Mouse (Mus musculus) cerebellum, adult 2 months (tissue): ENCODE measurements around the gene Epsti1. TPM values are rescaled to one million over a fixed set of nuclear protein-coding genes. Genes with fewer than 3 reads are reported as not detected.

Source experiments
- DNase-seq, 2 experiments: peaks; one replicate each; pipeline ENCODE4 v3.0.0; 2021
- H3K27ac ChIP-seq: fragments of 200-500 bp; 2 replicates; pipeline ENCODE4 v1.5.1; 2012; ENCODE audit warnings: low read length, control low read depth, inconsistent platforms; ENCODE audit not compliant: insufficient read depth
- H3K27me3 ChIP-seq: fragments of 200-500 bp; 2 replicates; pipeline ENCODE4 v1.6.1; 2012; ENCODE audit warnings: inconsistent platforms, mild to moderate bottlenecking, low read length, moderate library complexity; ENCODE audit not compliant: control insufficient read depth, insufficient read depth
- H3K4me1 ChIP-seq: fragments of 200-500 bp; 2 replicates; pipeline ENCODE4 v1.6.1; 2011; ENCODE audit warnings: low read length; ENCODE audit not compliant: control insufficient read depth, insufficient read depth
- H3K4me3 ChIP-seq: fragments of 200-500 bp; replicated peaks from 2 replicates; pipeline ENCODE3; 2011; ENCODE audit warnings: mild to moderate bottlenecking, low read depth, low read length, control low read depth; ENCODE audit not compliant: insufficient read depth
- CTCF ChIP-seq: fragments of 200-500 bp; IDR thresholded peaks from 2 replicates; pipeline ENCODE4 v1.5.1; 2011; ENCODE audit warnings: low read depth, mild to moderate bottlenecking, control low read depth, low read length, moderate library complexity, borderline replicate concordance; ENCODE audit not compliant: insufficient read depth
- POLR2A ChIP-seq: fragments of 200-500 bp; IDR thresholded peaks from 2 replicates; pipeline ENCODE4 v1.6.1; 2011; ENCODE audit warnings: low read length, control low read depth, borderline replicate concordance; ENCODE audit not compliant: insufficient read depth
- WGBS: fragments of 180-500 bp; shearing (Covaris S2); methylation state at CpG from one replicate; pipeline ENCODE4 v1.1.7; 2018; 5-methylcytosine and 5-hydroxymethylcytosine counted together
- polyA plus RNA-seq: library from polyadenylated mRNA; depleted of rRNA; stranded (reverse); fragments of >200 nt; gene quantifications from 2 replicates; pipeline ENCODE4 v1.2.3, GENCODE M21; 2012; rRNA removed

Epsti1 gene
- polyA plus RNA-seq, 1 experiment = 0.28 TPM

DNA sequence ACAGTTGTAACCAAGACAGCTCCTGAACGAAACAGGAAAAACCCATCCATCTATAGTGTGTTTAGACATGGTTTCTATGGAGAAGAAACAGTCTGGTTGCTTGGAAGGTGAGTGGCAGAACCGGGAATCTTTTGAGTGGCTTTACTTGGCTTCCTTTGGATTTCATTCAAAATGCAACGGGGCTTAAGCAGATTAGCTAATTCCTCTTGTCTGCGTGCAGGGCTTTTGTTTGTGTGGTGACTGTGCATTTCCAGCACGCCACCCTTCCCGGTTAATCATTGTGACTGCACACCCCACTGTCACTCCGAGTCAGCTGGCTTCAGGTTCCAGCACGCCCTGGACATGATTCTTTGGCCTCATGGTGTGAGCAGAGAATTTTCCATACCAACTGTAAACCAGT lies 115.9 kb downstream of the Epsti1 start:
- H3K4me1 ChIP-seq = no peaks in the 10 kb centered on the region
- H3K4me3 ChIP-seq = no peak overlapping the region
- TF ChIP-seq POLR2A (no peak), CTCF (no peak)
- no peak overlapping the region for H3K27ac ChIP-seq
- H3K27me3 ChIP-seq = no peaks in the 10 kb centered on the region
- DNase-seq = no peak
- 23% methylated on average over 8 of the region's 8 CpGs for WGBS

DNA sequence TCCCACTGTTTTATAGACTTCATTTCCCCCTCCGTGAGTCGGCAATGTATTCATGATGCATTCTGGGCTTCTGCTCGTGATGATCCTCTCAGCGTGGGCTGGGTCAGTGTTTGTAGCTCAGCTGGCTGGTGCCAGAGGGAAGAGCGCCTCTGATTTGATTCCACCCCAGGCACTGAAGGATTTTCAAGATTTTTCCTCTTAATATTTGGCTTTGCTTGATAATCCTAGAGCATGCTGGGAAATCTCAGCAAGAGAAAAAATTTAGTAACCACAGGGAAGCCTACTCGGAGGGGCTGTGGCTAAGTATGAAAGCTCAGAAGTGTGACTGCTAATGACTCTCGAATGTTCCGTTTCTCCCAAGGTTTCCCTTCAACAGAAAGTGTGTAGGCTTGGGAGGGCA lies 134.8 kb downstream of the Epsti1 start:
- peak overlapping the region; percentile 0 for H3K4me3 ChIP-seq
- no peak for TF ChIP-seq CTCF
- no peak for TF ChIP-seq POLR2A
- DNase-seq = peak; percentile 27 to 29
- no peak overlapping the region for H3K27ac ChIP-seq
- H3K4me1 ChIP-seq = no peaks in the 10 kb centered on the region
- WGBS = 12% methylated on average over 8 of the region's 8 CpGs
- no peaks in the 10 kb centered on the region for H3K27me3 ChIP-seq

GRCm38 (mm10) chr14:78040643-78041042 lies 136.6 kb downstream of the Epsti1 start:
- no peaks in the 10 kb centered on the region for H3K4me1 ChIP-seq
- WGBS = 96% methylated on average over 6 of the region's 6 CpGs
- DNase-seq = no peak
- no peak overlapping the region for H3K4me3 ChIP-seq
- H3K27ac ChIP-seq = no peak overlapping the region
- TF ChIP-seq CTCF (no peak), POLR2A (no peak)
- H3K27me3 ChIP-seq = no peaks in the 10 kb centered on the region

DNA sequence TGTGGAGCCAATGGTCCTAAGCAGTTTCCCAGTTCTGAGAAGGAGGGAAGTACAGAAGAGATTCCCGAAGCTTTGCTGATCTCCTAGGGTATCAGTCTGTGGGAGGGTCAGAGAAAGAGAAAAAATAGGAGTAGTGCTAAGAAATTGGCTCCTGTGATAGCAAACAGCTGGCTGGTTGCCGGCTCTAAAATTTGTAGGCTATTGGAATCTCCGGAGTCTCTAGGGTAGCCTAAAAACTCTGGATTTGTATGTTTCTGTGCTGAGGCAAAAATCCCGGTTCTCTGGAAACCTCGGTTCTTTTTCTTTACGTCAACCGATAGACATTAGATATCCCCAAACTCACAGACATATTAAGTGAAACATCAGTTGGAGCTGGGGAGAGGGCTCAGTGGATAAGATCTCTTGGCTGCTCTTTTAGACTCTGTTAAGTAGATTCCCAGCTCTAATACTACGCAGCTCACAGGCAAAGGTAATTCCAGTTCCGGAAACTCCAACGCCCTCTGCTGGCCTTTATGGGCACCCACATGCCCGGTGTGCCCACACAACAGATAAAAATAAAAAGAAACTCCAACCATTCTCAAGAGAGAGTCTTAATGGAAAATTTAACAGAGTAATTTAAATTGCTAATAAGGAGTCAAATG lies 138.0 kb downstream of the Epsti1 start:
- no peak for TF ChIP-seq CTCF
- no peak for TF ChIP-seq POLR2A
- 87% methylated on average over 11 of the region's 11 CpGs for WGBS
- no peaks in the 10 kb centered on the region for H3K27me3 ChIP-seq
- H3K4me3 ChIP-seq = no peak overlapping the region
- no peak overlapping the region for H3K27ac ChIP-seq
- no peak for DNase-seq
- no peaks in the 10 kb centered on the region for H3K4me1 ChIP-seq

DNA sequence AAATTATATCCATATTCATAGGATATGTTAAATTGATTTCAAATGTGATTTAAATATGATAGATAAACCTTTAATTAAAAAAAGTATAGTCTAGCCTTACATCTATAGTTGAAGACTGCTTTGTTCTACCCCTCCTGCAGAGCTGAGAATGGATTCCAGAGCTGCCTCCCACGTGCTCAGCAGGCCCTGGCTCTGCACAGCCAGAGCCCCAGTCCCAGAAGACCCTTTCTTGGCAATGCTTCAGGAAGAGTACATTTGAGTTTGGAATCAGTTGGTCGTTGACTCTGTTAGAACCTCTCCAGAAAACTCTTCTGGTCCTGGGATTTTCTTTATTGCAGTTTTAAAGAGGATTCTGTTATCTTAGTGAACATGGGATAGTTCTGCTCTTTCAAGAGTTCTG lies 139.0 kb downstream of the Epsti1 start:
- WGBS = 60% methylated on average over 2 of the region's 2 CpGs

DNA sequence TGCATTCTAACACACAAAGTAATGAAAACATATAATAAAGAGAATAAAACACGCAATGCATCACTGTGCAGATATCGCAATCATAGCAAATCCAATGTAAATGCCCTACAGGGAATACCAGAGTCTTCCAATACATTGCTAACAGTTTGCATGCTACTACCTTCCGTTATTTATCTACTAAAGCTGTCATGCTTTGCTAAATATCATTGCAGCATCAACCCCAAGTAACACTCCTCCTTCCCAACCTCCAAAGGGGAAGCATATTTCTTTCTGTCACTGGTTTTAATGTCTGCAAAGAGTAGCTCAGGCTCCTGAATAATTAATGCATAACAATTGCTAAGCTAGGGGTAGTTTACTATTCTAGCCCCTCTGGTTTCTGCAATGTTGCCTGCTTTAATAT lies 144.2 kb downstream of the Epsti1 start:
- no peak overlapping the region for H3K4me3 ChIP-seq
- TF ChIP-seq CTCF (no peak), POLR2A (no peak)
- H3K27ac ChIP-seq = no peak overlapping the region
- 100% methylated on average over 3 of the region's 3 CpGs for WGBS
- no peaks in the 10 kb centered on the region for H3K4me1 ChIP-seq
- no peaks in the 10 kb centered on the region for H3K27me3 ChIP-seq
- DNase-seq = no peak

More for the DNA sequence above, 139.0 kb downstream of the Epsti1 start:
- H3K4me1 ChIP-seq = no peaks in the 10 kb centered on the region
- no peak overlapping the region for H3K4me3 ChIP-seq
- no peak for TF ChIP-seq POLR2A
- no peak for TF ChIP-seq CTCF
- H3K27me3 ChIP-seq = no peaks in the 10 kb centered on the region
- no peak for DNase-seq
- H3K27ac ChIP-seq = no peak overlapping the region

GRCm38 (mm10) chr14:78048674-78049073 lies 144.6 kb downstream of the Epsti1 start:
- Histone ChIP-seq H3K27me3 (no peaks in the 10 kb centered on the region), H3K27ac (no peak overlapping the region), H3K4me3 (no peak overlapping the region), H3K4me1 (no peaks in the 10 kb centered on the region)
- DNase-seq = no peak
- WGBS = 91% methylated on average over 4 of the region's 4 CpGs
- no peak for TF ChIP-seq CTCF
- no peak for TF ChIP-seq POLR2A

Other genes with a start within 250 kb of the Epsti1 start
- 35.5 and 39.7 TPM in 2 replicates for gene Dnajc15, start 29.1 kb upstream of the Epsti1 start, polyA plus RNA-seq
- 0.51 and 1.1 TPM in 2 replicates for gene Fam216b, start 184.8 kb downstream of the Epsti1 start, polyA plus RNA-seq